Mouse (Mus musculus): ENCODE data around the gene Nup205.

Gene Nup205

GRCm38 (mm10) chr6:35176979-35177649 is at the start of gene Nup205:
Nup205 (plus strand) TSS chr6:35177421.
- Histone ChIP-seq H3K27me3 (ENCODE audit: insufficient read depth, low read length) (no peaks in the 10 kb centered on the region; the same call in 1 of the 2 replicates), H3K36me3 (ENCODE audit: insufficient read depth, low read length) (peaks cover 3% of the 10 kb centered on the region; the same call in 1 of the 2 replicates), H3K9me3 (ENCODE audit: low read length) (no peaks in the 10 kb centered on the region), H3K4me3 (replicated peaks; ENCODE audit: low read length) (peak within 1 kb of the TSS; percentile 89), H3K4me1 (replicated peaks; ENCODE audit: low read depth, low read length) (peaks cover 31% of the 10 kb centered on the region)
- no peak for TF ChIP-seq POU5F1 (IDR thresholded peaks at IDR 0.05; ENCODE audit: borderline replicate concordance, low read length)
- no peak for TF ChIP-seq CTCF (conservative IDR thresholded peaks at IDR 0.05; ENCODE audit: low read length)
- TF ChIP-seq NANOG (IDR thresholded peaks at IDR 0.05; ENCODE audit: borderline replicate concordance, low read length), result no peak

- peaks cover 17% of the 10 kb centered on the region for H3K4me1 ChIP-seq (replicated peaks; ENCODE audit: low read depth, low read length)
- no peaks in the 10 kb centered on the region for H3K27me3 ChIP-seq (ENCODE audit: insufficient read depth, low read length)
- 0 out of 2 replicates have a peak, but pooled peaks cover 14% of the 10 kb centered on the region for H3K36me3 ChIP-seq (ENCODE audit: insufficient read depth, low read length)
- no peaks in the 10 kb centered on the region for H3K9me3 ChIP-seq (ENCODE audit: low read length)
- H3K4me3 ChIP-seq (replicated peaks; ENCODE audit: low read length), result peak overlapping the region; percentile 92
- TF ChIP-seq CTCF (conservative IDR thresholded peaks at IDR 0.05; ENCODE audit: low read length) (no peak), NANOG (IDR thresholded peaks at IDR 0.05; ENCODE audit: borderline replicate concordance, low read length) (no peak), POU5F1 (IDR thresholded peaks at IDR 0.05; ENCODE audit: borderline replicate concordance, low read length) (no peak)
Observed at GRCm38 (mm10) chr6:35132806-35133205, 44.4 kb upstream of the Nup205 start.

- peaks cover 17% of the 10 kb centered on the region for H3K4me1 ChIP-seq (replicated peaks; ENCODE audit: low read depth, low read length)
- 0 out of 2 replicates have a peak, but pooled peaks cover 10% of the 10 kb centered on the region for H3K36me3 ChIP-seq (ENCODE audit: insufficient read depth, low read length)
Observed at GRCm38 (mm10) chr6:35133246-35133578, 44.0 kb upstream of the Nup205 start.

GRCm38 (mm10) chr6:35133579-35134488 is 43.4 kb upstream of the Nup205 start, which contains the start of gene Cnot4:
Cnot4 (minus strand) TSS chr6:35133724.
- no peak for TF ChIP-seq CTCF (conservative IDR thresholded peaks at IDR 0.05; ENCODE audit: low read length)
- no peak for TF ChIP-seq POU5F1 (IDR thresholded peaks at IDR 0.05; ENCODE audit: borderline replicate concordance, low read length)
- TF ChIP-seq NANOG (IDR thresholded peaks at IDR 0.05; ENCODE audit: borderline replicate concordance, low read length), result no peak
- no peaks in the 10 kb centered on the region for H3K9me3 ChIP-seq (ENCODE audit: low read length)
- H3K4me3 ChIP-seq (replicated peaks; ENCODE audit: low read length), result peak within 1 kb of the TSS; percentile 92

More at GRCm38 (mm10) chr6:35133246-35133578, 44.0 kb upstream of the Nup205 start:
- no peaks in the 10 kb centered on the region for H3K27me3 ChIP-seq (ENCODE audit: insufficient read depth, low read length)
- TF ChIP-seq NANOG (IDR thresholded peaks at IDR 0.05; ENCODE audit: borderline replicate concordance, low read length) (no peak), POU5F1 (IDR thresholded peaks at IDR 0.05; ENCODE audit: borderline replicate concordance, low read length) (no peak), CTCF (conservative IDR thresholded peaks at IDR 0.05; ENCODE audit: low read length) (no peak)
- H3K9me3 ChIP-seq (ENCODE audit: low read length), result no peaks in the 10 kb centered on the region
- peak overlapping the region; percentile 92 for H3K4me3 ChIP-seq (replicated peaks; ENCODE audit: low read length)

GRCm38 (mm10) chr6:35134844-35135243 is 42.4 kb upstream of the Nup205 start:
- TF ChIP-seq NANOG (IDR thresholded peaks at IDR 0.05; ENCODE audit: borderline replicate concordance, low read length) (no peak), CTCF (conservative IDR thresholded peaks at IDR 0.05; ENCODE audit: low read length) (no peak), POU5F1 (IDR thresholded peaks at IDR 0.05; ENCODE audit: borderline replicate concordance, low read length) (no peak)
- Histone ChIP-seq H3K4me1 (replicated peaks; ENCODE audit: low read depth, low read length) (peaks cover 17% of the 10 kb centered on the region), H3K4me3 (replicated peaks; ENCODE audit: low read length) (peak overlapping the region; percentile 92), H3K36me3 (ENCODE audit: insufficient read depth, low read length) (0 out of 2 replicates have a peak, but pooled peaks cover 7% of the 10 kb centered on the region), H3K27me3 (ENCODE audit: insufficient read depth, low read length) (no peaks in the 10 kb centered on the region), H3K9me3 (ENCODE audit: low read length) (no peaks in the 10 kb centered on the region)

More at GRCm38 (mm10) chr6:35133579-35134488, 43.4 kb upstream of the Nup205 start, which contains the start of gene Cnot4:
- Histone ChIP-seq H3K4me1 (replicated peaks; ENCODE audit: low read depth, low read length) (peaks cover 17% of the 10 kb centered on the region), H3K27me3 (ENCODE audit: insufficient read depth, low read length) (no peaks in the 10 kb centered on the region), H3K36me3 (ENCODE audit: insufficient read depth, low read length) (0 out of 2 replicates have a peak, but pooled peaks cover 7% of the 10 kb centered on the region)

GRCm38 (mm10) chr6:35140351-35140750 is 36.9 kb upstream of the Nup205 start:
- Histone ChIP-seq H3K9me3 (ENCODE audit: low read length) (no peaks in the 10 kb centered on the region), H3K4me1 (replicated peaks; ENCODE audit: low read depth, low read length) (no peaks in the 10 kb centered on the region), H3K27me3 (ENCODE audit: insufficient read depth, low read length) (no peaks in the 10 kb centered on the region), H3K36me3 (ENCODE audit: insufficient read depth, low read length) (no peaks in the 10 kb centered on the region), H3K4me3 (replicated peaks; ENCODE audit: low read length) (no peak overlapping the region)
- TF ChIP-seq POU5F1 (IDR thresholded peaks at IDR 0.05; ENCODE audit: borderline replicate concordance, low read length) (no peak), CTCF (conservative IDR thresholded peaks at IDR 0.05; ENCODE audit: low read length) (no peak), NANOG (IDR thresholded peaks at IDR 0.05; ENCODE audit: borderline replicate concordance, low read length) (no peak)

- Histone ChIP-seq H3K36me3 (ENCODE audit: insufficient read depth, low read length) (peaks cover 5% of the 10 kb centered on the region; the same call in 1 of the 2 replicates), H3K27me3 (ENCODE audit: insufficient read depth, low read length) (no peaks in the 10 kb centered on the region), H3K4me1 (replicated peaks; ENCODE audit: low read depth, low read length) (no peaks in the 10 kb centered on the region), H3K9me3 (ENCODE audit: low read length) (peaks cover 9% of the 10 kb centered on the region), H3K4me3 (replicated peaks; ENCODE audit: low read length) (no peak overlapping the region)
- TF ChIP-seq CTCF (conservative IDR thresholded peaks at IDR 0.05; ENCODE audit: low read length), result peak; percentile 57
- TF ChIP-seq POU5F1 (IDR thresholded peaks at IDR 0.05; ENCODE audit: borderline replicate concordance, low read length), result no peak
Observed at GRCm38 (mm10) chr6:35145569-35145968, 31.7 kb upstream of the Nup205 start.

Data from E14TG2a.4 (cell line).